Mouse (Mus musculus): Measurements from ENCODE around the gene Ptpn6. TPM values are rescaled to one million over a fixed set of nuclear protein-coding genes. Genes with fewer than 3 reads are reported as not detected.

The Ptpn6 gene
- polyA plus RNA-seq, 1 experiment from 2014 or later = 20.1 TPM

DNA sequence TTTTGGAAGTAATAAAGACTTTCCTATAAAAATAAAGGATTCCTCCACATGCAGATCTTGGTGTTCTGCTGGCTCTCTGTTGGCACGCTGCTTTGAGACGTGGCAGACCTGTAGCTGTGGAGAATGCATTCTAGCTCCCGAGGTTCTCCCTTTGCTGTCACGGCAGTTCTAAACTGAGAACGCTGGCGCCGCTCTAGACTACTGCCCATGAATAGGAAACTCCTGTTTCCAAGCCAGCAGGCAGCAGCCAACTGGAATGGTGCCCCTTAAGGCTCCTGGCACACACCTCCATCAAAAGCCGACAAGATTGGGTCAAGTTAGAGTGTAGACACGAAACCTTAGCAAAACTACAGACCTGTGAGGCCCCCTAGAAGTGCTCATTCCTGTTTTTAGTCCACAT lies 64.9 kb downstream of the Ptpn6 start:
- H3K4me2 ChIP-seq (ENCODE audit: low read depth, low read length) = no peak overlapping the region
- ATAC-seq (ENCODE audit: insufficient read depth, low FRiP score) = no peak
- 93% methylated on average over 9 of the region's 9 CpGs for WGBS
- H3K9ac ChIP-seq (ENCODE audit: low read length) = no peak overlapping the region
- H3K4me1 ChIP-seq (ENCODE audit: control insufficient read depth, insufficient read depth, low read length) = peaks cover 4% of the 10 kb centered on the region; the same call in 1 of the 2 replicates
- no peaks in the 10 kb centered on the region for H3K27me3 ChIP-seq (ENCODE audit: control insufficient read depth, insufficient read depth, low read length)
- H3K4me3 ChIP-seq (replicated peaks; ENCODE audit: low read length) = no peak overlapping the region
- 0 out of 2 replicates have a peak, but pooled peaks cover 4% of the 10 kb centered on the region for H3K36me3 ChIP-seq (ENCODE audit: control insufficient read depth, insufficient read depth, low read length)
- no peaks in the 10 kb centered on the region for H3K9me3 ChIP-seq (replicated peaks; ENCODE audit: control insufficient read depth, low read length)
- no peak overlapping the region for H3K27ac ChIP-seq (ENCODE audit: low read length)

DNA sequence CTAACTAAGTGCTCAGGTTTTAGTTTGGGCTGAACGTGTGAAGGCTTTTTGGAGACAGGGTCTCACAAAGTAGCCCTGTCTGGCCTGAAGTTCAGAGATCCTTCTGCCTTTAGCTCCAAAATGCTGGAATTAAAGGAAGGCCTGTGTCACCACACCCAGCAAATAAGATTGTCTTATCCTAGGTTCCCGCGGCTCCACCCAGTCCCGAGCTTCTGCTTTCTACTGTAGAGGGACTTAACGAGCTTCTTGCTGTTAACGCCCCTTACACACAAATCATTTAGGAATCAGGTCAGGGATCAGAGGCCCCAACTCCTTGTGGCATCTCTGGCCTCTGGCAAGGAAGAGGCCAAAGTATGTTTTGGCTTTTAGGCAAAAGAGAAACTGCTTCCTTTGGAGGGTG lies 66.4 kb downstream of the Ptpn6 start:
- WGBS = 51% methylated on average over 6 of the region's 6 CpGs
- Histone ChIP-seq H3K4me2 (ENCODE audit: low read depth, low read length) (no peak overlapping the region), H3K27ac (ENCODE audit: low read length) (no peak overlapping the region), H3K27me3 (ENCODE audit: control insufficient read depth, insufficient read depth, low read length) (no peaks in the 10 kb centered on the region), H3K4me1 (ENCODE audit: control insufficient read depth, insufficient read depth, low read length) (peaks cover 4% of the 10 kb centered on the region; the same call in 1 of the 2 replicates), H3K4me3 (replicated peaks; ENCODE audit: low read length) (no peak overlapping the region), H3K9ac (ENCODE audit: low read length) (no peak overlapping the region), H3K36me3 (ENCODE audit: control insufficient read depth, insufficient read depth, low read length) (0 out of 2 replicates have a peak, but pooled peaks cover 4% of the 10 kb centered on the region), H3K9me3 (replicated peaks; ENCODE audit: control insufficient read depth, low read length) (no peaks in the 10 kb centered on the region)
- no peak for ATAC-seq (ENCODE audit: insufficient read depth, low FRiP score)

MicroRNA genes within 50 kb of the gene (microRNA counts, 519-probe panel; counts per million panel counts)
- microRNA mmu-miR-141 = 3,464 counts per million, percentile 80 among the panel's probes with 10 or more counts
- 4,009 counts per million, percentile 92 among the panel's probes with 10 or more counts for microRNA mmu-miR-200c

Small RNAs within 50 kb of the gene (microRNA-seq; reads per million reads assigned to microRNA genes)
- 2,953 reads per million, percentile 86 among the genes with 10 or more reads in this experiment for gene Mir141
- 17,843 reads per million, percentile 96 among the genes with 10 or more reads in this experiment for gene Mir200c

Other genes starting within 250 kb of the Ptpn6 start
- gene C1rl, start 245.6 kb downstream of the Ptpn6 start, polyA plus RNA-seq (2015; fragmentation: Nextera tagmentation; extraction: Ambion mirVana) = 1.6 and 1.7 TPM in 2 replicates
- gene C1ra, start 226.3 kb downstream of the Ptpn6 start, polyA plus RNA-seq (2015; fragmentation: Nextera tagmentation; extraction: Ambion mirVana) = 9.4 TPM in 2 replicates
- 12.6 and 15.2 TPM in 2 replicates for gene C1s1, start 196.4 kb downstream of the Ptpn6 start, polyA plus RNA-seq (2015; fragmentation: Nextera tagmentation; extraction: Ambion mirVana)
- gene C1rb, start 168.4 kb downstream of the Ptpn6 start, polyA plus RNA-seq (2015; fragmentation: Nextera tagmentation; extraction: Ambion mirVana) = 0.11 TPM in 1 of 2 replicates, not detected in the other
- not detected in 2 replicates for gene C1s2, start 102.6 kb downstream of the Ptpn6 start, polyA plus RNA-seq (2015; fragmentation: Nextera tagmentation; extraction: Ambion mirVana)
- gene Lpcat3, start 75.7 kb downstream of the Ptpn6 start, polyA plus RNA-seq (2015; fragmentation: Nextera tagmentation; extraction: Ambion mirVana) = 84.1 and 86.8 TPM in 2 replicates
- 167 and 175 TPM in 2 replicates for gene Emg1, start 26.5 kb downstream of the Ptpn6 start, polyA plus RNA-seq (2015; fragmentation: Nextera tagmentation; extraction: Ambion mirVana)
- gene Phb2, start 26.4 kb downstream of the Ptpn6 start, polyA plus RNA-seq (2015; fragmentation: Nextera tagmentation; extraction: Ambion mirVana) = 282 and 303 TPM in 2 replicates
- 352 and 357 TPM in 2 replicates for gene Grcc10, start 2.7 kb upstream of the Ptpn6 start, polyA plus RNA-seq (2015; fragmentation: Nextera tagmentation; extraction: Ambion mirVana)
- not detected in 2 replicates for gene Gm45234, start 17.3 kb upstream of the Ptpn6 start, polyA plus RNA-seq (2015; fragmentation: Nextera tagmentation; extraction: Ambion mirVana)
- 12.2 and 13.1 TPM in 2 replicates for gene Atn1, start 17.8 kb upstream of the Ptpn6 start, polyA plus RNA-seq (2015; fragmentation: Nextera tagmentation; extraction: Ambion mirVana)
- gene Eno2, start 31.0 kb upstream of the Ptpn6 start, polyA plus RNA-seq (2015; fragmentation: Nextera tagmentation; extraction: Ambion mirVana) = 9.3 and 9.8 TPM in 2 replicates
- 0.53 and 0.65 TPM in 2 replicates for gene Lrrc23, start 41.0 kb upstream of the Ptpn6 start, polyA plus RNA-seq (2015; fragmentation: Nextera tagmentation; extraction: Ambion mirVana)
- 14.8 and 15.1 TPM in 2 replicates for gene Spsb2, start 69.9 kb upstream of the Ptpn6 start, polyA plus RNA-seq (2015; fragmentation: Nextera tagmentation; extraction: Ambion mirVana)
- 938 and 959 TPM in 2 replicates for gene Tpi1, start 75.6 kb upstream of the Ptpn6 start, polyA plus RNA-seq (2015; fragmentation: Nextera tagmentation; extraction: Ambion mirVana)
- gene Usp5, start 90.8 kb upstream of the Ptpn6 start, polyA plus RNA-seq (2015; fragmentation: Nextera tagmentation; extraction: Ambion mirVana) = 128 and 139 TPM in 2 replicates
- gene Cdca3, start 90.8 kb upstream of the Ptpn6 start, polyA plus RNA-seq (2015; fragmentation: Nextera tagmentation; extraction: Ambion mirVana) = 129 and 138 TPM in 2 replicates
- gene Gnb3, start 101.6 kb upstream of the Ptpn6 start, polyA plus RNA-seq (2015; fragmentation: Nextera tagmentation; extraction: Ambion mirVana) = 0.66 and 1.5 TPM in 2 replicates
- gene P3h3, start 119.0 kb upstream of the Ptpn6 start, polyA plus RNA-seq (2015; fragmentation: Nextera tagmentation; extraction: Ambion mirVana) = 9.9 and 11.5 TPM in 2 replicates
- 1.1 and 1.7 TPM in 2 replicates for gene Gpr162, start 125.3 kb upstream of the Ptpn6 start, polyA plus RNA-seq (2015; fragmentation: Nextera tagmentation; extraction: Ambion mirVana)
- 0.46 TPM in 2 replicates for gene Cd4, start 149.5 kb upstream of the Ptpn6 start, polyA plus RNA-seq (2015; fragmentation: Nextera tagmentation; extraction: Ambion mirVana)
- gene Lag3, start 173.0 kb upstream of the Ptpn6 start, polyA plus RNA-seq (2015; fragmentation: Nextera tagmentation; extraction: Ambion mirVana) = 1.2 and 1.3 TPM in 2 replicates
- 177 and 180 TPM in 2 replicates for gene Ptms, start 181.4 kb upstream of the Ptpn6 start, polyA plus RNA-seq (2015; fragmentation: Nextera tagmentation; extraction: Ambion mirVana)
- gene Mlf2, start 192.7 kb upstream of the Ptpn6 start, polyA plus RNA-seq (2015; fragmentation: Nextera tagmentation; extraction: Ambion mirVana) = 283 and 299 TPM in 2 replicates
- 140 and 156 TPM in 2 replicates for gene Cops7a, start 226.8 kb upstream of the Ptpn6 start, polyA plus RNA-seq (2015; fragmentation: Nextera tagmentation; extraction: Ambion mirVana)